Mouse (Mus musculus) bone marrow, adult 2 months (tissue): Measurements from ENCODE around the gene Sipa1l1. TPM values are rescaled to one million over a fixed set of nuclear protein-coding genes. Genes with fewer than 3 reads are reported as not detected.

Experiments used
- H3K27ac ChIP-seq: fragments of 200-500 bp; 2 replicates; pipeline ENCODE4 v1.5.1; 2012; ENCODE audit warnings: low read depth, mild to moderate bottlenecking, control low read depth, inconsistent platforms, low read length; ENCODE audit not compliant: control insufficient read depth, poor library complexity, insufficient read depth
- H3K4me1 ChIP-seq: fragments of 200-500 bp; 2 replicates; pipeline ENCODE4 v1.6.1; 2011; ENCODE audit warnings: low read length; ENCODE audit not compliant: control insufficient read depth, insufficient read depth
- H3K4me3 ChIP-seq: fragments of 200-500 bp; replicated peaks from 2 replicates; pipeline ENCODE3; 2011; ENCODE audit warnings: mild to moderate bottlenecking, low read depth, low read length, control low read depth; ENCODE audit not compliant: control insufficient read depth
- CTCF ChIP-seq: fragments of 200-500 bp; IDR thresholded peaks from 2 replicates; pipeline ENCODE4 v1.5.1; 2011; ENCODE audit warnings: low read length, control low read depth; ENCODE audit not compliant: control insufficient read depth, insufficient read depth
- POLR2A ChIP-seq: fragments of 200-500 bp; IDR thresholded peaks from 2 replicates; pipeline ENCODE4 v1.6.1; 2011; ENCODE audit warnings: low read depth, mild to moderate bottlenecking, control low read depth, low read length, borderline replicate concordance; ENCODE audit not compliant: control insufficient read depth
- WGBS: fragments of 180-500 bp; shearing (Covaris S2); methylation state at CpG from one replicate; pipeline ENCODE4 v1.1.7; 2018; 5-methylcytosine and 5-hydroxymethylcytosine counted together
- polyA plus RNA-seq: library from polyadenylated mRNA; stranded (reverse); fragments of >200 nt; gene quantifications from 2 replicates; pipeline ENCODE4 v1.2.4, GENCODE M21; 2011; ENCODE audit warnings: low replicate concordance; ENCODE audit not compliant: missing spikeins, insufficient read depth, insufficient read length

Sipa1l1 gene
- polyA plus RNA-seq, 1 experiment = 13.5 TPM

DNA sequence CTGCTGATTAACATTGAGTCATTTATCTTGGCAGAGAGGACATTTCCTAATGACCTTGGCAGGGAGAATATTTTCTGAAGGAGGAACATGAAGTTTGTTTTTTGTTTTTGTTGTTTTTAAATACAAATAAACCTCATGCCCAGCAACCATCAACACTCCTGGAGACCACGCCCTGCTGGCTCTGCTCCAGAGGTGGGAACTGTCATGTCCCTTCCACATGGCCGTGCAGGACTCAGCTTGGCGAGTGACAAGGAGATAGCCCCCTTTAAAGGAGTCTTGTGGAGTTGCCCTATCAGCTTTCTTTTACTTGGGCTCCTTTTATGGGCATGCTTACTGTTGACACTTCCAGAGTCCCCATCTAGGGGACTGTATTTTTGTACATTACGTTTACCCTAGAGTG, 136.9 kb downstream of the Sipa1l1 start:
- H3K4me1 ChIP-seq = no peaks in the 10 kb centered on the region; the same call in 1 of the 2 replicates
- no peak overlapping the region for H3K4me3 ChIP-seq
- 75% methylated on average over 4 of the region's 4 CpGs for WGBS
- no peak overlapping the region for H3K27ac ChIP-seq
- TF ChIP-seq POLR2A = no peak
- TF ChIP-seq CTCF = no peak

DNA sequence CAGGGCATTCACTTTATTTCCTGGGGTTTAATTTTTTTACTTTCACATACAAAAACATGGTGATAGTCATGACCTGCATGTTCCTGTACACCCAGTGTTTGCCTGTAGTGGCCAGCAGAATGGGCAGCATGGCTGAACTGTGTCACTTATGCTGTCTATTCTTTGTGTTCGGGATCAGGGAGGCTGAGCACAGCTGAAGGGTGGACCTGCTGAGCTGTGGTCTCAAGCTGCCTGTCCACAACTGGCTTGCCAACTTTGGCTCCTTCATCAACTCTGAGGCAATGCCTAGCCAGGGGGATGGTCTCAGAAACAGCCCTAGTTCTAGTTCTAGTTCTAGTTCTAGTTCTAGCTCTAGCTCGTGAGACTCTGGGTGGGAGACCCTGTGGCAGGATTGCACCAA, 142.5 kb downstream of the Sipa1l1 start:
- Histone ChIP-seq H3K27ac (no peak overlapping the region), H3K4me1 (peaks cover 4% of the 10 kb centered on the region; the same call in 1 of the 2 replicates), H3K4me3 (no peak overlapping the region)
- TF ChIP-seq POLR2A = no peak
- TF ChIP-seq CTCF = no peak
- 64% methylated on average over 2 of the region's 2 CpGs for WGBS

DNA sequence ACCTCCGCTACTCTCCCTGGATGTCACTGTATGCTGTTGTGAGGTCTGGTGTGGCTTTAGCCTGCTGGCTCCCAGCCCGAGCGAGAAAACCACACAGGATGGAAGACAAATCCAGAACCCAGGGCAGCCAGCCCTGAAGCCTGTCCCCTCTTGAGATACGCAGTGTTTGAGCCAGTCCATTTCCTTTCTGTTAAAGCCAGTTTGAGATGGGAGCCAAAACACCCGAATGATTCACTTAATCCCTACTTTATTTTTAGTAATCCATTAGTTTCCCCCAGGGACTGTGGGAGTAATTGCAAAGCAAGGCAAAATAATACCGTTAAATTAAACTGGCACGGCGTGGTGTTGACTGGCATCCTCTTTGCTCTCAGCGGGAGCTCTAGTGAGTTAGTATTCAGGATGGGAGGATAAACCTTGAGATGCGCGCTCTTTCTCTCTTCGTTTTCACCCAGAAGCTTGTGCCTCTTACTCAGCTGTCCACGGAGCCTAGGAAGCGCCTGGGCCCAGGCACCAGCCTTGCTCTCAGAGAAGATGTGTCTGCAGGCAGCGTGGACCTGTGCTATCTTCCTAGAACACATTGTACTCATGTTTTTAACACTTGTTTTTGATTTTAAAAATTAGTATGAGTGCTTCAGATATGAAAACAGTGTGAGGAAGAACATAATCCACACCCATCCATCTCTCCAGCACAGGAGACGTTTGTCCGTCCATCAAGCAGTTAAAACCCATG, 143.1 kb downstream of the Sipa1l1 start:
- H3K27ac ChIP-seq = no peak overlapping the region
- TF ChIP-seq CTCF (no peak), POLR2A (no peak)
- WGBS = 50% methylated on average over 17 of the region's 17 CpGs
- H3K4me1 ChIP-seq = peaks cover 4% of the 10 kb centered on the region; the same call in 1 of the 2 replicates
- no peak overlapping the region for H3K4me3 ChIP-seq

- Histone ChIP-seq H3K4me1 (peaks cover 4% of the 10 kb centered on the region; the same call in 1 of the 2 replicates), H3K27ac (no peak overlapping the region), H3K4me3 (no peak overlapping the region)
- TF ChIP-seq CTCF (no peak), POLR2A (no peak)
- 64% methylated on average over 3 of the region's 3 CpGs for WGBS
Measured at GRCm38 (mm10) chr12:82313091-82313490, 144.0 kb downstream of the Sipa1l1 start.

DNA sequence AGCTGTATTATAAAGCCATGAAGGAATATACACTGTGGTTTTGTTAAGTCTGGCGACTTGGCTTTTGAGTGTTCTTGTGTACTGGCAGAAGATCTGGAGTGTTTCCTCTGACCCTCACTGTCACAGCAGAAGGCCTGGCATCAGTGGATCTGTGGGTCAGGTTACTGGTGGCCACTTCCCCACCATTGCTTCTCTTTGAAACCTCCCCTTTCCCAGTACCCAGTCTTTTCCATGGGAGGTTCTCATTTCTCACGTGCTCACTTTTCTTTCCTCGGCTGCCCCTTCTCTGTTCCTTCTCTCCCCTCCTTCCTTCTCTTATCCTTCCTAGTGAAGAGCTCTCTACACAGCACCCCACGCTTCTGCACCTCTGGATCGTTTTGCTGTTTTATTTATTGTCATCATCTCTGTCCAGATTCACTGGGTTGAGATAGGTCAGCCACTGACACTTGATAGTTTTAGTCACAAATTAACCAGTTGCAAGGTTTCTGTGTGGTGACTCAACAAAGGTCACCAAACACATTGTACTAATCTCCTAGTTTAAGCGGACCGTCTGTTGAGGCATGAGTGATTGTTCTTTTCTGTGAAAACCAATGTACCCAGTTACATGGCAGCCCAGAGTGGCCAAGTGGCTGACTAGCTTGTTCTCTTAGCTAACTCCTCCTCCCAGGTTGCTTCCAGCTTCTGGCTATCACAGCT, 150.5 kb downstream of the Sipa1l1 start:
- 84% methylated on average over 7 of the region's 7 CpGs for WGBS
- TF ChIP-seq POLR2A (no peak), CTCF (no peak)
- Histone ChIP-seq H3K4me1 (no peaks in the 10 kb centered on the region), H3K4me3 (no peak overlapping the region), H3K27ac (no peak overlapping the region)

GRCm38 (mm10) chr12:82320204-82320603, 151.1 kb downstream of the Sipa1l1 start:
- no peak for TF ChIP-seq CTCF
- TF ChIP-seq POLR2A = no peak
- H3K4me1 ChIP-seq = no peaks in the 10 kb centered on the region
- WGBS = 72% methylated on average over 3 of the region's 3 CpGs
- no peak overlapping the region for H3K27ac ChIP-seq
- no peak overlapping the region for H3K4me3 ChIP-seq

GRCm38 (mm10) chr12:82321397-82321796, 152.3 kb downstream of the Sipa1l1 start:
- Histone ChIP-seq H3K27ac (no peak overlapping the region), H3K4me1 (no peaks in the 10 kb centered on the region), H3K4me3 (no peak overlapping the region)
- TF ChIP-seq POLR2A (no peak), CTCF (no peak)
- WGBS = 87% methylated on average over 8 of the region's 8 CpGs

DNA sequence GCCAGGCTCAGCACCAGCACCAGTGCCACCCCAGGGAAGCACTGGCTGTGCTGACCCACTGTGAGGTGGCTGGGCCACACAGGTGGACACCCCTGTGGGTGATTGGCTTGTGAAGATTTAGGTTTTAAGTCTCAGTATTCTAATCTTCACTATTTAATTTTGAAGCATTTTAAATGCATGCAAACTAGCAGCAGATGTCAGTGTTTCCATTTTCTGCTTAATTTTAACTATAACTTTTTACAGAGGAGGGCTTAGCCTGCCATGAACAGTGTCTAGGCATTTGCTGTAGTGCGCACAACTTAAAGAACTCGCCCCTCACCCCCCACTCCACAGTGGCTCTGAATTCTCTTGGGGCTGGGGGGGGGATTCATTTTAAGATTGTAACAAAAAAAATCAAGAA, 152.7 kb downstream of the Sipa1l1 start:
- 86% methylated on average over 2 of the region's 2 CpGs for WGBS
- Histone ChIP-seq H3K4me3 (no peak overlapping the region), H3K27ac (no peak overlapping the region), H3K4me1 (no peaks in the 10 kb centered on the region)
- no peak for TF ChIP-seq POLR2A
- no peak for TF ChIP-seq CTCF
